Mouse (Mus musculus) heart, embryonic 11.5 days (tissue): ENCODE measurements around the gene Adssl1. TPM values are rescaled to one million over a fixed set of nuclear protein-coding genes. Genes with fewer than 3 reads are reported as not detected.

ENCODE experiments used
- ATAC-seq: fragments of 200-750 bp; cut with Nextera tagmentation; replicated peaks from 2 replicates; pipeline ENCODE4 v1.8.0; 2017; ENCODE audit warnings: moderate library complexity; ENCODE audit not compliant: insufficient number of reproducible peaks, low FRiP score, low TSS enrichment
- H3K27ac ChIP-seq: fragments of 300-500 bp; sonication (generic); 2 replicates; pipeline ENCODE4 v1.5.1; 2014; ENCODE audit warnings: mild to moderate bottlenecking, low read depth, low read length
- H3K27me3 ChIP-seq: fragments of 300-500 bp; sonication (generic); 2 replicates; pipeline ENCODE4 v1.6.1; 2014; ENCODE audit warnings: mild to moderate bottlenecking, low read length, mixed read lengths; ENCODE audit not compliant: control insufficient read depth, insufficient read depth
- H3K36me3 ChIP-seq: fragments of 300-500 bp; sonication (generic); 2 replicates; pipeline ENCODE4 v1.6.1; 2014; ENCODE audit warnings: mild to moderate bottlenecking, low read length, moderate library complexity, mixed read lengths; ENCODE audit not compliant: control insufficient read depth, insufficient read depth
- H3K4me1 ChIP-seq: fragments of 300-500 bp; sonication (generic); 2 replicates; pipeline ENCODE4 v1.6.1; 2014; ENCODE audit warnings: low read length; ENCODE audit not compliant: control insufficient read depth, insufficient read depth
- H3K4me2 ChIP-seq: fragments of 300-500 bp; sonication (generic); 2 replicates; pipeline ENCODE4 v1.6.1; 2014; ENCODE audit warnings: mild to moderate bottlenecking, moderate library complexity
- H3K4me3 ChIP-seq: fragments of 300-500 bp; sonication (generic); 2 replicates; pipeline ENCODE4 v1.5.1; 2014; ENCODE audit warnings: low read depth, low read length
- H3K9ac ChIP-seq: fragments of 300-500 bp; sonication (generic); 2 replicates; pipeline ENCODE4 v1.6.1; 2014; ENCODE audit warnings: mild to moderate bottlenecking, low read depth, low read length, moderate library complexity
- H3K9me3 ChIP-seq: fragments of 300-500 bp; sonication (generic); replicated peaks from 2 replicates; pipeline ENCODE4 v1.6.1; 2016; ENCODE audit warnings: low read length; ENCODE audit not compliant: control insufficient read depth
- WGBS: fragments of 180-500 bp; shearing (Covaris S2); extraction: QIAGEN DNeasy Blood & Tissue Kit; methylation state at CpG from one replicate; pipeline ENCODE4 v1.1.7; 2014; ENCODE audit not compliant: insufficient replicate concordance; 5-methylcytosine and 5-hydroxymethylcytosine counted together
- polyA plus RNA-seq: library from polyadenylated mRNA; unstranded; fragments of >200 nt; fragmentation: Nextera tagmentation; extraction: Ambion mirVana; gene quantifications from 2 replicates; pipeline ENCODE4 v1.2.1, GENCODE M21; 2014

The Adssl1 gene
- polyA plus RNA-seq, 1 experiment from 2014 or later: 73.3 TPM

- Histone ChIP-seq H3K27me3 (no peaks in the 10 kb centered on the region), H3K36me3 (peaks cover 24% of the 10 kb centered on the region; the same call in 1 of the 2 replicates), H3K9me3 (no peaks in the 10 kb centered on the region), H3K4me3 (peak overlapping the region; percentile 2; the same call in 1 of the 2 replicates), H3K4me2 (peak overlapping the region; percentile 75), H3K27ac (peak overlapping the region; percentile 99), H3K4me1 (peaks cover 76% of the 10 kb centered on the region), H3K9ac (peak overlapping the region; percentile 25)
- ATAC-seq: no peak
- WGBS: 35% methylated on average over 8 of the region's 9 CpGs
These were observed 51.0 kb downstream of the Adssl1 start for GRCm38 (mm10) chr12:112670718-112671393.

GRCm38 (mm10) chr12:112671891-112672290, 52.0 kb downstream of the Adssl1 start:
- Histone ChIP-seq H3K4me3 (peak overlapping the region; percentile 98; the same call in 1 of the 2 replicates), H3K9ac (peak overlapping the region; percentile 99), H3K27ac (peak overlapping the region; percentile 99), H3K36me3 (peaks cover 20% of the 10 kb centered on the region; the same call in 1 of the 2 replicates), H3K4me2 (peak overlapping the region; percentile 75), H3K27me3 (no peaks in the 10 kb centered on the region), H3K9me3 (no peaks in the 10 kb centered on the region), H3K4me1 (peaks cover 66% of the 10 kb centered on the region)
- ATAC-seq: no peak
- WGBS: 73% methylated on average over 7 of the region's 7 CpGs

DNA sequence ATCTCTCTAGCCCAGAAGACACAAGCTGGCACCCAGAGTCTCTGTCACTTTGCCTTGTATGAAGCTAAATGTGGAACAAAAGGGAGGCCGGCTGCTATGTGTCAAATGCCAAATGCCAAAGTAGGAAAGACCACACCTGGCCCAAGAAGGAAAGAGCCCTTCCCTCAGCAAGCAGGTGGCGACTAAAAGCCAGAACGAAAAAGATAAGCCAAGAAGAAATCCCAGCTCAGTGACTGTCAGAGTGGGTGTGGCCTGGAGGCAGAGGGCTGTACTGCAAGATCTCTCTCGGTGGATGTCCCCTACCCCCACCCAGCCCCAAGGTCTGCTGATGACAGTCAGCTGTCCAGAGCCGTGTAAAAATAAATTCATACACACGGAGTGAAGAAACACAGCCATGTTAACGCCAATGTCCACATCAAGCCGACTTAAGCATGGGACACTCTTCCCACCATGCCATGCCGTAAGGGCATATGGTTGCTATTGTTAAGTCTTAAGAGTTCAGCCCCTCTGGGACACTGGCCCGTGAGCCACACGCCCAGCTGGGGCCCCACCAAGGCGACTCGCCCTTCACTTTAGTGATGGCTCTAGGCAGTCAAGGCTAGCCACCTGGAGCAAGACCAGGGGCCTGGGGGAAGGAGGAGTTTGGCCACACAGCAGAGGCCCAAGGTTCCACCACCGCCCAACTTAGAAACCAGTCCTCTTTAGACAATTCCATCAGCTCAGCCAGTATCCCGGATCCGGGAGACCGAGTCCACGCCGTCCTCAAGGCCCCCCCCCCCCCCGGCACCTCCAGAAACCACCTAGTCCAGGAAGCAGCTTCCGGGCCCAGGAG, 53.1 kb downstream of the Adssl1 start:
- 3% methylated on average over 21 of the region's 21 CpGs for WGBS

DNA sequence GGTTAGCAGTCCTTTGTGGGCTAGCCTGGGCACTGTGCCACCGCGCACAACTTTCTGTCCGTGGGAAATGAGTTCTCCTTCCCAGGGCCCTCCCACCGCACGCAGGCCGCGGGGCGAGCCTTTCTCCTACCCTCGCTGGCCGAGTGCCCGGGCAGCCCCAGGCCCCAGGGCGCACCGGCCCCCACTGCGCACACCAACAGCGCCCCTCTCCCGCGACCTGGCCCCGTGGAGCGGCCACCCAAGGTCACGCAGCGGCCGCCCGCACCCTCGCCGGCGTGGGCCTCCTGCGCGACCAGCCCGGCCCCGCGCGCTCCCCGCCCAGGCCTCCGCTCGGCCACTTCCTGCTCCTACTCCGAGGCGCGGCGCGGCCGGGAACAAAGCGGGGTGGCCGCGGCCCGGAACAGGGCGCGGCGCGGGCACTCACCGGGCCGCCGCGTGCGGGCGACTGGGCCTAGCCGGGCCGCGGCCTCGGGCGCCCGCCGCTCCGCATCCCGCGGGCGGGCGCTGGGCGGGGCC, 53.8 kb downstream of the Adssl1 start:
- peaks cover 10% of the 10 kb centered on the region; the same call in 1 of the 2 replicates for H3K36me3 ChIP-seq
- no peak; the same call in 1 of the 2 replicates for ATAC-seq
- peak overlapping the region; percentile 99 for H3K9ac ChIP-seq
- peak overlapping the region; percentile 99 for H3K27ac ChIP-seq
- H3K4me2 ChIP-seq: peak overlapping the region; percentile 75
- no peaks in the 10 kb centered on the region for H3K9me3 ChIP-seq
- peaks cover 55% of the 10 kb centered on the region for H3K4me1 ChIP-seq
- WGBS: under 1% methylated on average over 38 of the region's 68 CpGs
- H3K27me3 ChIP-seq: peaks cover 7% of the 10 kb centered on the region; the same call in 1 of the 2 replicates
- peak overlapping the region; percentile 98 for H3K4me3 ChIP-seq

More for the DNA sequence above, 53.1 kb downstream of the Adssl1 start:
- H3K4me3 ChIP-seq: peak overlapping the region; percentile 98
- peak overlapping the region; percentile 99 for H3K9ac ChIP-seq
- peaks cover 15% of the 10 kb centered on the region; the same call in 1 of the 2 replicates for H3K36me3 ChIP-seq
- no peaks in the 10 kb centered on the region for H3K9me3 ChIP-seq
- H3K4me1 ChIP-seq: peaks cover 60% of the 10 kb centered on the region
- H3K27ac ChIP-seq: peak overlapping the region; percentile 99
- ATAC-seq: 0 out of 2 replicates have a peak, but pooled peaks have one; percentile 24
- H3K27me3 ChIP-seq: peaks cover 6% of the 10 kb centered on the region; the same call in 1 of the 2 replicates
- peak overlapping the region; percentile 75 for H3K4me2 ChIP-seq

DNA sequence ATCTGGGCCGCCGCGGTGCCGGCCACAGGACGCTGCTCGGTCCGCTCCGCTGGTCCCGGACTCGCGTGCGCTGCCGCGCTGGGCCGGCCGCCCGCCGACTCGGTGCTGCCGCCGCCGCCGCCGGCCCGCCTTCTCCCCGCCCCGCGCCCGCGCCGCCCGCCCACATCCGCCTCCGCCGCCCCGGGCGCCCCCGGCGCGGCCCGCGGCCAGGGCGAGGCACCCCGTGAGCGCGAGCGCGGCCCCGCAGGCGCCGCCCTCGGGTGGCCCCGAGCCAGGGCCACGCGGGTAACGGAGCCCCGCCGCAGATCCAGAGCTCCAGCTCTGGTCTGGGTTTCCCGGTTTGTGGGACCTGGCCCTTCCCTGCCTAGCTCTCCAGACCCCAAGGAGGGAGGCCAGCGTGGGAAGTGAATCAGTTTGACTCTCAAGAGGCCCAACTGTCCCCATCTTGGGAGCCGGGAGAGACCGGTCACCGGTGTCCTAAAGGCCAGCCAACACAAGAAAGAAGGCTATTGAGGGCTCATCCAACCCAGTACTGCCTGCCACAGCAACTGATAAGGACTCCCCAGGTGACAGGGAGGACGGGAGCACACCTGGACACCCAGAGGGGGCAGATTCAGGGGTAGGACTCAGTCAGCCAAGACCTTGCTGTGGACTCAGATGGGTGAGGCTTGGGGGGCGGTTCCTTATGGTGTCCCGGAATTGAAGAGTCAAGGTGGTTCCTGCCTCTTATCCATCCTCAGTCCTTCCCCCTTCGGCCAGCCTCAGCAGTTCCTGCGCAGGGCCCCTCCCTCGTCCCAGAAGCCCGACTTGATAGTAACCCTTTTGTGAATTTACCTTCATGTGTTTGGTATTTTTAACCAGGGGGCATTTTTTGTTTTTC, 54.5 kb downstream of the Adssl1 start, which contains the start of gene Akt1:
Akt1 (minus strand) TSS at position 753 of the 880 bp plus-strand sequence.
- Histone ChIP-seq H3K9me3 (no peaks in the 10 kb centered on the region), H3K4me3 (peak within 1 kb of the TSS; percentile 98), H3K36me3 (peaks cover 9% of the 10 kb centered on the region; the same call in 1 of the 2 replicates), H3K27ac (peak within 1 kb of the TSS; percentile 99), H3K27me3 (peaks cover 10% of the 10 kb centered on the region), H3K4me1 (peaks cover 55% of the 10 kb centered on the region), H3K4me2 (peak within 1 kb of the TSS; percentile 75), H3K9ac (peak within 1 kb of the TSS; percentile 99)
- ATAC-seq: peak; percentile 19; the same call in 1 of the 2 replicates
- WGBS: 2% methylated on average over 42 of the region's 70 CpGs

DNA sequence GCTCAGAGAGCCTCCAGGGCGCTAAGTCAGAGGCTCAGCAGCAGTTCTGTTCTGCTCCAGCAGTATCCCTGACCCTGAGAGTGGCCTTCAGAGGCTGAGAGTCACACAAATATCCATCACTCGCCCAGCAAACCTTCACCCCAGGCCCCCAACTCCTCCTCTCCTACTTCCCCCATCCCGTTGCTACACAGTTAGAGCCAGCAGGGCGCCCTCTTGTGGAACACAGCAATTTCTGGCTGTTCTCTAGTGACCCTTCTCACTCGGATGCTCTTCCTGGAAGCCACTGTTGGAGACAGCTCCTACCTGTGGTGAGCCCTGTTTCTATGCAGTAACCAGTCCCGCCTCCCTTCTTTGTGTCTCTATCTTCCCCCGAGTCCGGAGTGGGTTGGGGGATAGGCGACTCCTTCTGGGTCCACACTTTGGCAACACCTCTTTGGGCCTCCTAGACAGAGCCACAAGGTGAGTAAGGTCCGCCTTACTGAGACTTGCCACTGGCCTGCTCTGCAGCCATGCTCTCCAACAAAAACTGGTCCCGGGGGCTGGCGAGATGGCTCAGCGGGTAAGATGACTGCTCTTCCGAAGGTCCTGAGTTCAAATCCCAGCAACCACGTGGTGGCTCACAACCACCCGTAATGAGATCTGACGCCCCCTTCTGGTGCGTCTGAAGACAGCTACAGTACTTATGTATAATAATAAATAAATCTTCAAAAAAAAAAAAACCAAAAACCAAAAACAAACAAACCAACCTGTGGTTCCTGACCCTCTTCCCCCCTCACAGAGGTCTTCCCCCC, 55.6 kb downstream of the Adssl1 start:
- no peak for ATAC-seq
- Histone ChIP-seq H3K9ac (peak overlapping the region; percentile 63; the same call in 1 of the 2 replicates), H3K9me3 (no peaks in the 10 kb centered on the region), H3K27ac (peak overlapping the region; percentile 99), H3K4me1 (peaks cover 48% of the 10 kb centered on the region), H3K4me3 (peak overlapping the region; percentile 98), H3K4me2 (peak overlapping the region; percentile 75), H3K36me3 (peaks cover 5% of the 10 kb centered on the region; the same call in 1 of the 2 replicates), H3K27me3 (peaks cover 20% of the 10 kb centered on the region)
- 14% methylated on average over 18 of the region's 18 CpGs for WGBS

GRCm38 (mm10) chr12:112677076-112677475, 57.2 kb downstream of the Adssl1 start:
- no peak overlapping the region for H3K9ac ChIP-seq
- H3K9me3 ChIP-seq: no peaks in the 10 kb centered on the region
- peaks cover 36% of the 10 kb centered on the region for H3K27me3 ChIP-seq
- H3K27ac ChIP-seq: no peak overlapping the region
- H3K4me2 ChIP-seq: no peak overlapping the region
- peaks cover 32% of the 10 kb centered on the region for H3K4me1 ChIP-seq
- whole genome bisulfite sequencing: 64% methylated on average over 5 of the region's 5 CpGs
- H3K36me3 ChIP-seq: 0 out of 2 replicates have a peak, but pooled peaks cover 2% of the 10 kb centered on the region
- ATAC-seq: no peak
- H3K4me3 ChIP-seq: no peak overlapping the region
